Mouse (Mus musculus) T-helper 2 cell (primary cell): ENCODE measurements around the gene Lect2.

Source experiments
- in situ Hi-C: fragments of 300-600 bp; cut with MboI, MseI; formaldehyde crosslinking; loops from one replicate; pipeline ENCODE4 v1.15.1; 2025; ENCODE audit warnings: high pct_unique_total_duplicates

Lect2 gene

GRCm38 (mm10) chr13:56509796-56510195 lies 38.5 kb downstream of the Lect2 start:
- in situ Hi-C loops, result no loop called here

DNA sequence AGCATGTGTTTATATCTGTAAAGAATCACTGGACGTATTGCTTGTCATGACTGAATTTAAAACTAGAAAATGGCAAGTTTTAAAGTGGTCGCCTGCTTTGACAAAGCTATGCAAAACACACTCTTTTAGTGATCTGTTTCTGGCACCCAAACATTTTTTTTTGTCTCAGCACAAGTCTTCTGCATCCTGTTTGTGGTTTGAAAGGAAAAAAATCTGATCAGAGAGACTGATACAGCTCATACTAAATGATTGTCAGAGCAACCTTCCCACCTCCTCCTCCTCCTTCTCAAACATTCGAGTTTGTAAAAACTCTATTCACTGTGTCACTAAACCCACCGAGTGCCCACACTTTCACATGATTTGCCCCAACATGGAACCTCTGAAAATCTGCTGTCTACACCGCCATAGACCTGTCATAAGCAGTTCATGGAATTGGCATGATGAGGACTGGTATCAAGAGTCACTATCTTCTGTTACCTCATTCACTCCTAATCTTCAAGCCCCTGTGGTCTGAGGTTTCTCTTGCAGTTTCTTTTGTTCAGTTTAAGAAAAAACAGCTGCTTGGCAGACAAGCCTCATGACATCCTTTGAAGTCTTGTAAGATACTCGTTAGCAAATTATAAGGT lies 41.3 kb downstream of the Lect2 start:
- in situ Hi-C loops, result no loop called here

DNA sequence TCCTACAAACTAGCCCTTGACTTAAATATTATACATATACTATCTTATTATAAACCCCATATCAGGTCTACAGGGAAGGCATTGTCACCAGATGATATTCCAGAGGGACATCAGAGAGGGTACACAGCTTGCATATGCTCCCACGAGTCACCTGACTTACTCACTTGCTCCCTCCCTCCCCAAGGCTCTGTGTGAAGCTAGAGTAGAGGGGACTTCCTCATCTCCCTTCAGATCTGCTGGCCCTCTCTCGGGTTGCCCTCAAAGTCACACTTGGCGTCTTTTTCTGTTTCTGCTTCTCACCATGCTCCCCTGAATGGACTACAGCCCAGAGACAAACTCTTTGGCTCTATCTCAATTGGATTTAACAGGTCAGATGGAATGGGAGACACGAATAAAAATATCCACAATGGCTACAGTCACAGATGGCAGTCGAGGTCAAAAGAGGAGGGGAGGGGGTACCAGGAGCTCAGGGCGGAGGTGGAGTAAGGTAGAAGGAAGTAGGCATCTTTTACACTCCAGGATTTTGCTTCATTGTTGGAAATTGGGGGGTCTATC lies 46.4 kb downstream of the Lect2 start:
- in situ Hi-C loops, result no loop called here

DNA sequence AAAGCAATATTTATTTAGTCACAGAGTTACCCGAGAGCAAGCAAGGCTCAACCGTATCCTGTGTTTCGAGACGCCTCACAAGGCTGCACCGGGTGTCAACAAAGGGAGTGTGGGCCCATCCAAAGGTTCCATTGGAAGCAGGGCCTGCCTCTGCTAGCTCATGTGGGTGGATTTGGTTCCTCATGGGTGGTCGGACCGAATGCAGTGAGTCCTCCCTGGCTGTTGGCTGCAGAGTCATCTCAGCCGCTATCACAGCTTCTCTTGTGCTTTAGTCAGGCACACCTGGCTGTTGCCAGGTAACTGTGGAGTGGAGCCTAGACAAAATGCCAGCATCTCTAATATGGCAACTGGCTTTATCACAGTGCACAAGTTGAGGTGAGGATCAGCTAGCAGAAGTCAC lies 47.7 kb downstream of the Lect2 start:
- in situ Hi-C loops, result no loop called here

- in situ Hi-C loops, result no loop called here
These were observed 48.2 kb downstream of the Lect2 start for GRCm38 (mm10) chr13:56500132-56500531.

GRCm38 (mm10) chr13:56494440-56494839 lies 53.9 kb downstream of the Lect2 start:
- in situ Hi-C loops, result no loop called here
